Mouse (Mus musculus): ENCODE results near the gene Igfbp2. TPM values are rescaled to one million over a fixed set of nuclear protein-coding genes. Genes with fewer than 3 reads are reported as not detected.

Gene Igfbp2
- polyA plus RNA-seq, 1 experiment from 2014 or later: 148 TPM

DNA sequence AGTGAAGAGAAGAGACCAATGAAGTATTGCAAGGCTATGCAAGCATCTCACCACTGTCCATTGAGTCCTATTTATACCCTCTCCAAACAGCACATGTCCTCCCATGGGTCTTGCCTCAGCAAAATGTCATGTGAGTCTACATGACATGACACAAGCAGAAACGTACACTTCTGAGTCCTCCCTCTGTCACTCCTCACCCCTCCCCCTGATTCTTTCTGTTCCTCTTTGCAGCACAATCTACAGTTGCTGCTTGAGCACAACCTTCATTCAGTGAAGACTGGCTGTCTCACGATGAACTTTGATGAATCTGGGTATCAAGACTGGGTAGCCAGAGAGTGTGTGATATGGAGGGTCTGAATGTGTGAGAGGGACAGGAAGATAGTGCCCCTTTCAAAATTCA lies 28.2 kb upstream of the Igfbp2 start:
- no peaks in the 10 kb centered on the region for H3K9me3 ChIP-seq (ENCODE audit: control insufficient read depth, low read length)
- no peaks in the 10 kb centered on the region for H3K27me3 ChIP-seq (ENCODE audit: control insufficient read depth, insufficient read depth, low read length)
- H3K4me2 ChIP-seq (replicated peaks; ENCODE audit: low read depth, low read length): no peak overlapping the region
- no peak overlapping the region for H3K9ac ChIP-seq (ENCODE audit: low read depth, low read length)
- H3K27ac ChIP-seq (ENCODE audit: low read depth, low read length): no peak overlapping the region
- no peaks in the 10 kb centered on the region for H3K36me3 ChIP-seq (ENCODE audit: control insufficient read depth, insufficient read depth, low read length)
- H3K4me1 ChIP-seq (ENCODE audit: control insufficient read depth, insufficient read depth, low read length): no peaks in the 10 kb centered on the region
- no peak for ATAC-seq (ENCODE audit: low FRiP score, low TSS enrichment)
- WGBS: 87% methylated on average over 2 of the region's 2 CpGs
- no peak overlapping the region for H3K4me3 ChIP-seq (ENCODE audit: low read length)

DNA sequence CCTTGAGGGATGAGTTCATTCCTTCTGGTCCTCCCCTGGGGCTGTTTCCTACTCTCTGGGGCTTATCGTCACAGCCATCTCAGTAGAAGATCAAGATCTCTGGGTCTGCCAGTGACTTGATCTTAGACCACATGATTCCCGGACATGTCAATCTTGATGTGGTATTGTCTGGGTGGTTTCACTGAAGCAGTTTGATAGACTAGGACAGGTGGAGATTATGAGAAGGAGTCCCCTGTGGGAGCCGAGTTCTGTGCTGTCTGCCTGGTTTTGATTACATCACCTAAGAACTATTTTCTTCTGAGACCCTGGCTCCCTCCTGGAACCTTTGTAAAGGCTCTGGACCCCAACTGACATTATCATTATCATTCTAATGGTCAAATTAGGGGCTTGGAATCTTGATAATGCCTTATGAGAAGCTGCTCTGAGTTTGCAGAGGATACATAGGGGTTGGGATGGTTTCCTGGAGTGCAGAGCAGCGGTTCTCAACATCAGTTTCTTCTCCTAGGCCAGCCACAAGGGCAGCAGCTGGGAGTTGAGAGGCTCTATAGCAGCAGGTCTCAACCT lies 27.1 kb upstream of the Igfbp2 start:
- Histone ChIP-seq H3K27ac (ENCODE audit: low read depth, low read length) (no peak overlapping the region), H3K4me3 (ENCODE audit: low read length) (no peak overlapping the region), H3K9me3 (ENCODE audit: control insufficient read depth, low read length) (no peaks in the 10 kb centered on the region), H3K27me3 (ENCODE audit: control insufficient read depth, insufficient read depth, low read length) (no peaks in the 10 kb centered on the region), H3K36me3 (ENCODE audit: control insufficient read depth, insufficient read depth, low read length) (no peaks in the 10 kb centered on the region), H3K4me1 (ENCODE audit: control insufficient read depth, insufficient read depth, low read length) (no peaks in the 10 kb centered on the region), H3K9ac (ENCODE audit: low read depth, low read length) (no peak overlapping the region), H3K4me2 (replicated peaks; ENCODE audit: low read depth, low read length) (no peak overlapping the region)
- 74% methylated on average over 4 of the region's 4 CpGs for WGBS
- no peak for ATAC-seq (ENCODE audit: low FRiP score, low TSS enrichment)

DNA sequence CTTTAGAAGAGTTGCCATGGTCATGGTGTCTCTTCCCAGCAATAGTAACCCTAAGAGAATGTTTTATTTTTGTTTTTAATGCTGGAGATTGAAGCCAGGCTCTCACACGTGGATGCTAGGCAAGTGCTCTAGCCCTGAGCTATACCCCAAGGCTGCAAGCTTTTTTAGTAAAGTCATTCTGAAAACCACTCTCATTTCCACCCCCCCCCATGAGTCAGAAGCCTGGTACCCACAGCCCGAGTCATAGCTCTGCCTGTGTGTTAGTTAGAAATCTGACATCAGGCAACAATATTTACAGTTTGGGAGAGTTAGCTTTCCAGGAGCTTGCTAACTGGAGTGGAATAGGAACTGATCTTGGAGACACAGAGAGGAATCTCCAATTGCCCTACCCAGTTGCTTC lies 25.9 kb upstream of the Igfbp2 start:
- Histone ChIP-seq H3K4me1 (ENCODE audit: control insufficient read depth, insufficient read depth, low read length) (no peaks in the 10 kb centered on the region), H3K9me3 (ENCODE audit: control insufficient read depth, low read length) (no peaks in the 10 kb centered on the region), H3K4me2 (replicated peaks; ENCODE audit: low read depth, low read length) (no peak overlapping the region), H3K36me3 (ENCODE audit: control insufficient read depth, insufficient read depth, low read length) (no peaks in the 10 kb centered on the region), H3K4me3 (ENCODE audit: low read length) (no peak overlapping the region), H3K27me3 (ENCODE audit: control insufficient read depth, insufficient read depth, low read length) (no peaks in the 10 kb centered on the region), H3K9ac (ENCODE audit: low read depth, low read length) (no peak overlapping the region), H3K27ac (ENCODE audit: low read depth, low read length) (no peak overlapping the region)
- no peak for ATAC-seq (ENCODE audit: low FRiP score, low TSS enrichment)
- WGBS: 85% methylated on average over 2 of the region's 2 CpGs

GRCm38 (mm10) chr1:72804031-72804430 lies 20.3 kb upstream of the Igfbp2 start:
- Histone ChIP-seq H3K36me3 (ENCODE audit: control insufficient read depth, insufficient read depth, low read length) (no peaks in the 10 kb centered on the region), H3K27ac (ENCODE audit: low read depth, low read length) (no peak overlapping the region), H3K9me3 (ENCODE audit: control insufficient read depth, low read length) (no peaks in the 10 kb centered on the region), H3K9ac (ENCODE audit: low read depth, low read length) (no peak overlapping the region), H3K4me2 (replicated peaks; ENCODE audit: low read depth, low read length) (no peak overlapping the region), H3K4me1 (ENCODE audit: control insufficient read depth, insufficient read depth, low read length) (peaks cover 3% of the 10 kb centered on the region; the same call in 1 of the 2 replicates), H3K4me3 (ENCODE audit: low read length) (no peak overlapping the region), H3K27me3 (ENCODE audit: control insufficient read depth, insufficient read depth, low read length) (no peaks in the 10 kb centered on the region)
- ATAC-seq (ENCODE audit: low FRiP score, low TSS enrichment): no peak
- WGBS: 84% methylated on average over 4 of the region's 4 CpGs

DNA sequence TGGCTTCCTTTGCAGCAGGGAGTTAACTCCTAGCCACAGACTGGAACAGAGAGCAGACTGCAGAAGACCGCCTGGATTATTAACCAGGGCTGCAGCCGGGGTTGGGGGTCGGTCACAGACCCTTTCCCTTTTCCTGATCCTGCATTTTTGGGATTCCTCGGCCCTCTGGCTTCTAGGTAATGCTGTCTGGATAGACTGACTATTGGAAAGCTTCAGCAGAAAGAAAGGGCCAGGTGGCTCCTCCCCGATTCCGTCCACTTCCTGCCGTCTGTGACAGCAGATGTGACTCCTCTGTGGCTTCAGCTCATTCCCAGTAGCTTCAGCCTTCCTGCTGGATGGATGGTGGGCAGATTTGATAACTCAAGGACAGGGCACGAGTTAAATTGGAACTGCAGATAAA lies 19.3 kb upstream of the Igfbp2 start:
- ATAC-seq (ENCODE audit: low FRiP score, low TSS enrichment): 0 out of 2 replicates have a peak, but pooled peaks have one; percentile 46
- WGBS: 27% methylated on average over 8 of the region's 8 CpGs
- Histone ChIP-seq H3K27me3 (ENCODE audit: control insufficient read depth, insufficient read depth, low read length) (no peaks in the 10 kb centered on the region), H3K4me2 (replicated peaks; ENCODE audit: low read depth, low read length) (no peak overlapping the region), H3K4me1 (ENCODE audit: control insufficient read depth, insufficient read depth, low read length) (peaks cover 3% of the 10 kb centered on the region; the same call in 1 of the 2 replicates), H3K36me3 (ENCODE audit: control insufficient read depth, insufficient read depth, low read length) (no peaks in the 10 kb centered on the region), H3K9ac (ENCODE audit: low read depth, low read length) (no peak overlapping the region), H3K27ac (ENCODE audit: low read depth, low read length) (no peak overlapping the region), H3K4me3 (ENCODE audit: low read length) (no peak overlapping the region), H3K9me3 (ENCODE audit: control insufficient read depth, low read length) (no peaks in the 10 kb centered on the region)

DNA sequence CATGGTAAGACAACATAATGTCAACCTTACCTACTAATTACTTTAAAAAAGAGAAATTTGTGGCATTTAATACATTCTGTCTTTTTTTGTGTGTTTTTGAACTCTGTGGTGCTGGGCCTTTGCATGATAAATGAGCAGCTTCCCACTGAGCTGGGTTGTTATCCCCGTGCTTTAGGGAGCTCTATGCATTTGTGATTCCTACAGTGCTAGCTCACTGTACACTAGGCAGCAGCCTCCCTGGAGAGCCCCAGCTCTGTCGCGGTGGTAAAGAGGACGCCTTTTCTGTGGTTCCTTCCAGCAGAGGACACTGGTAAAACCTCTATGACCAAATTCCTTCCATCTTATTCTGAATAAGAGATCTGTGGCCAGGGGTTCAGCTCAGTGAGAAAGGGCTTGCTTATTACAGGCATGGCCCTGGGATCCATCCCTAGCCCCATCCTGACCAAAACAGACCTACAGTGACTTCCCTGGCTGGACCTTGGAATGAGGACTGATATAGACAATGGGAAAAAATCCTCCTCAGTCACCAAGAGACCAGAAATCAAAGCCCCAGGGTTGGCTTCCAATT lies 18.7 kb upstream of the Igfbp2 start:
- H3K4me2 ChIP-seq (replicated peaks; ENCODE audit: low read depth, low read length): no peak overlapping the region
- no peak overlapping the region for H3K9ac ChIP-seq (ENCODE audit: low read depth, low read length)
- peaks cover 3% of the 10 kb centered on the region; the same call in 1 of the 2 replicates for H3K4me1 ChIP-seq (ENCODE audit: control insufficient read depth, insufficient read depth, low read length)
- H3K27me3 ChIP-seq (ENCODE audit: control insufficient read depth, insufficient read depth, low read length): no peaks in the 10 kb centered on the region
- H3K27ac ChIP-seq (ENCODE audit: low read depth, low read length): no peak overlapping the region
- no peak overlapping the region for H3K4me3 ChIP-seq (ENCODE audit: low read length)
- 31% methylated on average over 4 of the region's 4 CpGs for WGBS
- no peak for ATAC-seq (ENCODE audit: low FRiP score, low TSS enrichment)
- no peaks in the 10 kb centered on the region for H3K36me3 ChIP-seq (ENCODE audit: control insufficient read depth, insufficient read depth, low read length)
- no peaks in the 10 kb centered on the region for H3K9me3 ChIP-seq (ENCODE audit: control insufficient read depth, low read length)

DNA sequence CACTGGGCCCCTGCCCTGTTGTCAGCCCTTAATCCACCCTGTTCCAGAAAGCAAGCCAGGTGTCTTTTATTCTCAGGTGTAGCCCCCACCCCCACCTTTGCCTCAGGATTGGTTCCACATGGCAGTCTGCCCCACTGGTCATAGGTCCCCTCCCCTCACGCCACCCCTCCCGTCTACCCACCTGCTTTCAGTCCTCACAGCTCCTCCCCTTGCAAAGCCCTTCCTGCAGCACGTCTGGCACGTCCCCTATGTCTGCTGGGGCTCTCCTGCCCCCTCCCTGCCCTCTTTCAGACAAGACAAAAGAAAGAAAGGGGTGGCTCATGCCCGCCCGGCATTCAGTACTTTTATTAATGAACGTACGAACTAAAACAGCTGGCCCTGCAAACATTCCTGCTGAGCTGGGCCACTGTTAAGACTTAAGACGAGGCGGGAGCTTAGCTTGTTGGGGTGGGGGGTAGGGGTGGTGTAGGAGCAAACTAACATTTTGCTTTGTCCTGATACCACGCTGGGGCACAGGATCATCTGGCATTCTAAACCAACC lies 18.2 kb upstream of the Igfbp2 start:
- Histone ChIP-seq H3K4me2 (replicated peaks; ENCODE audit: low read depth, low read length) (no peak overlapping the region), H3K9me3 (ENCODE audit: control insufficient read depth, low read length) (peaks cover 3% of the 10 kb centered on the region; the same call in 1 of the 2 replicates), H3K36me3 (ENCODE audit: control insufficient read depth, insufficient read depth, low read length) (no peaks in the 10 kb centered on the region), H3K27ac (ENCODE audit: low read depth, low read length) (no peak overlapping the region), H3K4me1 (ENCODE audit: control insufficient read depth, insufficient read depth, low read length) (peaks cover 3% of the 10 kb centered on the region; the same call in 1 of the 2 replicates), H3K9ac (ENCODE audit: low read depth, low read length) (no peak overlapping the region), H3K27me3 (ENCODE audit: control insufficient read depth, insufficient read depth, low read length) (no peaks in the 10 kb centered on the region), H3K4me3 (ENCODE audit: low read length) (no peak overlapping the region)
- 36% methylated on average over 11 of the region's 11 CpGs for WGBS
- peak; percentile 41 for ATAC-seq (ENCODE audit: low FRiP score, low TSS enrichment)

GRCm38 (mm10) chr1:72809304-72809703 lies 15.0 kb upstream of the Igfbp2 start:
- peaks cover 17% of the 10 kb centered on the region for H3K4me1 ChIP-seq (ENCODE audit: control insufficient read depth, insufficient read depth, low read length)
- H3K9ac ChIP-seq (ENCODE audit: low read depth, low read length): no peak overlapping the region
- H3K36me3 ChIP-seq (ENCODE audit: control insufficient read depth, insufficient read depth, low read length): no peaks in the 10 kb centered on the region
- ATAC-seq (ENCODE audit: low FRiP score, low TSS enrichment): no peak
- peaks cover 3% of the 10 kb centered on the region; the same call in 1 of the 2 replicates for H3K9me3 ChIP-seq (ENCODE audit: control insufficient read depth, low read length)
- 90% methylated on average over 7 of the region's 7 CpGs for WGBS
- H3K27me3 ChIP-seq (ENCODE audit: control insufficient read depth, insufficient read depth, low read length): no peaks in the 10 kb centered on the region
- no peak overlapping the region for H3K27ac ChIP-seq (ENCODE audit: low read depth, low read length)
- no peak overlapping the region for H3K4me2 ChIP-seq (replicated peaks; ENCODE audit: low read depth, low read length)
- no peak overlapping the region for H3K4me3 ChIP-seq (ENCODE audit: low read length)

- H3K9ac ChIP-seq (ENCODE audit: low read depth, low read length): no peak overlapping the region
- 92% methylated on average over 7 of the region's 7 CpGs for WGBS
- no peak overlapping the region for H3K4me3 ChIP-seq (ENCODE audit: low read length)
- peaks cover 17% of the 10 kb centered on the region for H3K4me1 ChIP-seq (ENCODE audit: control insufficient read depth, insufficient read depth, low read length)
- H3K27me3 ChIP-seq (ENCODE audit: control insufficient read depth, insufficient read depth, low read length): no peaks in the 10 kb centered on the region
- no peak for ATAC-seq (ENCODE audit: low FRiP score, low TSS enrichment)
- H3K4me2 ChIP-seq (replicated peaks; ENCODE audit: low read depth, low read length): no peak overlapping the region
- H3K27ac ChIP-seq (ENCODE audit: low read depth, low read length): no peak overlapping the region
- H3K36me3 ChIP-seq (ENCODE audit: control insufficient read depth, insufficient read depth, low read length): no peaks in the 10 kb centered on the region
- H3K9me3 ChIP-seq (ENCODE audit: control insufficient read depth, low read length): peaks cover 3% of the 10 kb centered on the region; the same call in 1 of the 2 replicates
Observed at GRCm38 (mm10) chr1:72809951-72810675, 14.2 kb upstream of the Igfbp2 start.

Measured in kidney, embryonic 14.5 days (tissue).